Mouse (Mus musculus): ENCODE data around the gene Pbx3. TPM values are rescaled to one million over a fixed set of nuclear protein-coding genes. Genes with fewer than 3 reads are reported as not detected.
A peak's percentile ranks its signal among the peaks of the same experiment; 100 is the strongest.

Pbx3 gene
- polyA plus RNA-seq, 1 experiment from 2014 or later, result 51.2 TPM

DNA sequence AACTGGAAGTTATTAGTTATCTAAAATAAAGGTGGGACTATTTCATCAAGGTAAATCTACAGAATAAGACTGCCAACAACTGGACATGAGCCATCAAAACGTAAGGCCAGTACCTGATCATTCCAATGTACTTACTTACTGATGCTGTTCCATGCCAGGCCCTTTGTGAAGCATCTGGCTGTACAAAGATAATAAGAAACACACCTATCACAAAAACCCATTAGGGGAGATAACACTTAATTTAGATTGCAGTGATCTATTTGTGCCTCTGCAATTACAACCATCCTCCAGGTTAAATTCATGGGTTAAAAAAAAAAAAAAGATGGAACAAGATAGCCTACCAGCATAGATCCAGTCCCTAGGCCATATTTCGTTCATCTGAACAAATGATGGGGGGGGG, 88.7 kb downstream of the Pbx3 start:
- no peak overlapping the region for H3K27ac ChIP-seq (replicated peaks)
- peaks cover 33% of the 10 kb centered on the region for H3K4me1 ChIP-seq
- no peaks in the 10 kb centered on the region for H3K9me3 ChIP-seq
- no peak for ATAC-seq (replicated peaks)
- WGBS, result 85% methylated on average over 2 of the region's 2 CpGs
- H3K9ac ChIP-seq (replicated peaks), result no peak overlapping the region
- H3K36me3 ChIP-seq, result no peaks in the 10 kb centered on the region
- no peak overlapping the region for H3K4me3 ChIP-seq
- H3K27me3 ChIP-seq, result no peaks in the 10 kb centered on the region
- no peak overlapping the region for H3K4me2 ChIP-seq (replicated peaks)

DNA sequence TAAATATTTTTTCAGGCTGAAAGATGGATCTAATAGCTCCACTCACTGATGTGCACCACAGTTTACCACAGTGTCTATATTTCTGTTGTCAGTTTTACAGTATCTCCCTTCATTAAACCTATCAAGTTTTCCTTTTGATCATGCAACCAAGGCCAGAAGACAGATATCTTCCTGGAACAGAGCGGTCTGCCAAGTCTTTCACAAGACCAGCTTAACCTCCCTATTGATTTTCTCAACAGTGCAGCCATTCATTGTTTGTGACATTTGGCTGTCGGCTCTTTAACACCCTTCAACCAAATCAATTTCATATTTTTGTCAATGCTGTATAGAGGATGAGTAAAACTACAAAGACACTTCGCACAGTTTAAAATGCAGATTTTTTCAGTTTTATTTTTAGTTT, 91.9 kb downstream of the Pbx3 start:
- Histone ChIP-seq H3K4me3 (no peak overlapping the region), H3K27me3 (no peaks in the 10 kb centered on the region), H3K4me1 (peaks cover 28% of the 10 kb centered on the region), H3K36me3 (no peaks in the 10 kb centered on the region), H3K9me3 (no peaks in the 10 kb centered on the region), H3K9ac (replicated peaks) (no peak overlapping the region), H3K27ac (replicated peaks) (no peak overlapping the region), H3K4me2 (replicated peaks) (no peak overlapping the region)
- no peak for ATAC-seq (replicated peaks)
- WGBS, result 43% methylated on average over 3 of the region's 3 CpGs

DNA sequence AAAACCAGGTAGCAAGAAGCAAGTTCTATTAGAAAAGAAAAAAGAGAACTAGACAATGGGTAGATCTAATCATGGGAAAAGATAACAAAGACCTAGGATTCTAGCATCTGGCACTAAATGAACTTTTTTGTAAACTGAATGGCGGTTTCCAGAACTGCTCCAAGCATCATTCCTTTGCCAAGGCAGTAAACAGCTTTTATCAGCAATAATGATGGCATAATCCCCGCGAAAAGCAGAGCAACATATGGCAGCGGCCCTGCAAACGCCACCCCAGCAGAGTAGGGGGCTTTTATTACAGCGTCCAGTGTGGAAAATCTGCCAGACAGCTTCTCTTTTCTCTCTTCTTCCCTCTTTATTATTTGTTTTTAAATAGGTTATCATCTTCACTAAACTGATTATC, 93.2 kb downstream of the Pbx3 start:
- no peaks in the 10 kb centered on the region for H3K27me3 ChIP-seq
- H3K9ac ChIP-seq (replicated peaks), result no peak overlapping the region
- peak overlapping the region; percentile 46 for H3K27ac ChIP-seq (replicated peaks)
- H3K36me3 ChIP-seq, result no peaks in the 10 kb centered on the region
- H3K9me3 ChIP-seq, result no peaks in the 10 kb centered on the region
- H3K4me1 ChIP-seq, result peaks cover 33% of the 10 kb centered on the region
- peak overlapping the region; percentile 25; the same call in 1 of the 2 replicates for H3K4me2 ChIP-seq (replicated peaks)
- ATAC-seq (replicated peaks), result peak; percentile 48; the same call in 1 of the 2 replicates
- no peak overlapping the region for H3K4me3 ChIP-seq
- WGBS, result 10% methylated on average over 6 of the region's 6 CpGs

DNA sequence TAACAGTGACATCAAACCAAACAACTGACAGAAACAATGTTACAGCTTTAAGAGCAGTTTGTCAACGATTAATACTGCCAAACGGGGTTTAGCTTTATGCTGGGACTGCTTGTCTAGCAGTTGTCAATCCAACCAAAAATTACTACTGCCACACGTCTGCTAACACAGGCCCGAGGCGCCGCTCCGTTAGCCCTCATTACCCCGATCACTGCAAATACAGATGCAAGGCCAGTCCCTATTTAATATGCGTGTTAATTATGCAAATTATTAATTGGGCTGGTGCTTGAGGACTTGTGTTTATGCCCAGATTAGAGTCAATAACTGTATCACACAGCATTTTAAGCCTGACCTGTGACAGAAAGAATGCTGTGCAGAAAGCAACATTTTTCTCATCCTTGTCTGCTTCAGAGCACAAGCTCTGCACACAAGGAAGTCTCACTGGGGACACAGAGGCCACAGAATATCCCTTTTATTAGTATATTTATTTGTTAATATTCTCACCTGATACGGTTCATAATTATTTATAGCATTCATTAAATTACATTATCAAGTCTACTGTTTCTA, 97.2 kb downstream of the Pbx3 start:
- Histone ChIP-seq H3K4me1 (peaks cover 30% of the 10 kb centered on the region), H3K9ac (replicated peaks) (no peak overlapping the region), H3K9me3 (no peaks in the 10 kb centered on the region), H3K4me3 (no peak overlapping the region), H3K27me3 (no peaks in the 10 kb centered on the region), H3K4me2 (replicated peaks) (no peak overlapping the region), H3K27ac (replicated peaks) (0 out of 2 replicates have a peak overlapping the region, but pooled peaks have one; percentile 1), H3K36me3 (no peaks in the 10 kb centered on the region)
- 25% methylated on average over 10 of the region's 10 CpGs for WGBS
- 0 out of 2 replicates have a peak, but pooled peaks have one; percentile 41 for ATAC-seq (replicated peaks)

DNA sequence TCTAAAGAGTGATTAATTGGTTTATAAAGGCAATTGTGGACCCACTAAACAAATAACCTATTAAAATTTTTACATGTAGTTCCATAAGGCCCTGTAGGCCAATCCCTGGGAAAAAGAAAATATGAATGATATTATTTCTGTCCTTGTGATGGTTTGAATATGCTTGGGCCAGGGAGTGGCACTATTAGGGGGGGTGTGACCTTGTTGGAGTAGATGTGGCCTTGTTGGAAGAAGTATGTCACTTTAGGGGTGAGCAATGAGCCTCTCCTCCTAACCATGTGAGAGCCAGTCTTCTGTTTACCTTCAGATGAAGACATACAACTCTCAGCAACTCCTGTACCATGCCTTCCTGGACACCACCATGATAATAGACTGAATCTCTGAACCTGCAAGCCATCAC, 110.9 kb downstream of the Pbx3 start:
- Histone ChIP-seq H3K4me3 (no peak overlapping the region), H3K36me3 (no peaks in the 10 kb centered on the region), H3K9me3 (no peaks in the 10 kb centered on the region), H3K27me3 (no peaks in the 10 kb centered on the region; the same call in 1 of the 2 replicates), H3K9ac (replicated peaks) (no peak overlapping the region), H3K4me1 (peaks cover 27% of the 10 kb centered on the region), H3K4me2 (replicated peaks) (no peak overlapping the region), H3K27ac (replicated peaks) (no peak overlapping the region)
- ATAC-seq (replicated peaks), result no peak

DNA sequence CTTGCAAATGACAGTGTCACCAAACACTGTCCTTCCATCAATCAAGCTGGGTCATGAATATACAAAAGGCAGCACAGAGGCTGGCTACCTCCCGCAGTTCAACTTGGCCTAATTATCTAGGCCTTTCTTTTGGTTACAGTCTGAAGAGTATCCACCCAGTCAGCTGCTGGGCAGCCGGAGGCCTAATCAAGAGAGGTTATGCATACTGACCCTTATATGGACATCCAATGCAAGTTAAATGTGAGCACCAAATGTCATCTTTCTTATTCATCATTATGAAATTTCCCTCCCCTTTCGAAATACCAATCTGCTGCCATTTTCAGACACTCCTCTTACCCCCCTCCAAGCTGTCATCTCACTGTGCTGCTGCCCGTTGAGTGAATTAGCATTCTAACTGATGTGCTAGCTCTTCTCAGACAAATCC, 112.3 kb downstream of the Pbx3 start:
- WGBS, result 20% methylated on average over 4 of the region's 4 CpGs
- H3K36me3 ChIP-seq, result no peaks in the 10 kb centered on the region
- H3K4me1 ChIP-seq, result peaks cover 39% of the 10 kb centered on the region
- H3K27me3 ChIP-seq, result no peaks in the 10 kb centered on the region; the same call in 1 of the 2 replicates
- H3K9ac ChIP-seq (replicated peaks), result no peak overlapping the region
- no peaks in the 10 kb centered on the region for H3K9me3 ChIP-seq
- H3K4me2 ChIP-seq (replicated peaks), result no peak overlapping the region
- no peak overlapping the region for H3K4me3 ChIP-seq
- ATAC-seq (replicated peaks), result no peak; the same call in 1 of the 2 replicates
- H3K27ac ChIP-seq (replicated peaks), result no peak overlapping the region

DNA sequence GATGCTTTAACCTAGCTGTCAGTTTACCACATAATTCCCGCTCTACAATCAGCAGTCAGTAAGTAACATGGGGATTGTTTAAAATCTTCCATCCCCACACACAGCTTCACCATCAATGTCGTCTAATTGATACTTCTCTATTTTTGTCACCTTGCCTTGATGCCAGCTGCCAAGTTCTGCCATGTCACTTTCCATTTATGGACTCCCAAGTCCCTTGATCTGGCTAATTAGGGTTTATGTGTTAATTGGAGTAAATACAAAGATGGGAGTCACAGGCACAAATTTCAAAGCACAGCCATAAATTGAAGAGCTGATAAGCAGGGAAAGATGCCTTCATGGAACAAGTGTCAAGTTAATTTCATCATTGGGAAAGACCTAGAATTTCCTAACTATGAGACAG, 114.7 kb downstream of the Pbx3 start:
- no peak overlapping the region for H3K4me2 ChIP-seq (replicated peaks)
- H3K27me3 ChIP-seq, result peaks cover 3% of the 10 kb centered on the region; the same call in 1 of the 2 replicates
- no peak overlapping the region for H3K27ac ChIP-seq (replicated peaks)
- peaks cover 56% of the 10 kb centered on the region for H3K4me1 ChIP-seq
- H3K4me3 ChIP-seq, result no peak overlapping the region
- H3K36me3 ChIP-seq, result no peaks in the 10 kb centered on the region
- H3K9me3 ChIP-seq, result no peaks in the 10 kb centered on the region
- WGBS, result 24% methylated on average over 2 of the region's 2 CpGs
- no peak overlapping the region for H3K9ac ChIP-seq (replicated peaks)
- ATAC-seq (replicated peaks), result no peak

DNA sequence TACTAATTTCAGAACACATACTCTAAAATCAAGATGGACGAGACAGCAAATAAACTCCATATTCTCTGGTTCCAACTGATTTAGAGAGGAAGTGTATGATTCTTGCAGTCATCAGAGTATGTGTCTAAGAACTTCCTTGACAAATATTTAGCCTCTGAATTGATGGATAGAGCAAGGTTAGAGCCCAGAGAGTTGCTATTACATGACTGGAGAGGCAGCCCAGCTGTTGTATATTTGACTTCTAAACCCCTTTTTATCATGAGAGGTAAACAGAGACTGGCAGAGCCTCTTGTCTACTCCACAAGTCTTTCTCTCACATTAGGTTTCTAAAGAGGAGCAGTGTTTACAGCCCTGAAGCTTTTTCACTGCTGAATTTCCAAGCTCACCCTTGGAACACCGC, 115.3 kb downstream of the Pbx3 start:
- WGBS, result 75% methylated on average over 2 of the region's 2 CpGs
- peaks cover 62% of the 10 kb centered on the region for H3K4me1 ChIP-seq

DNA sequence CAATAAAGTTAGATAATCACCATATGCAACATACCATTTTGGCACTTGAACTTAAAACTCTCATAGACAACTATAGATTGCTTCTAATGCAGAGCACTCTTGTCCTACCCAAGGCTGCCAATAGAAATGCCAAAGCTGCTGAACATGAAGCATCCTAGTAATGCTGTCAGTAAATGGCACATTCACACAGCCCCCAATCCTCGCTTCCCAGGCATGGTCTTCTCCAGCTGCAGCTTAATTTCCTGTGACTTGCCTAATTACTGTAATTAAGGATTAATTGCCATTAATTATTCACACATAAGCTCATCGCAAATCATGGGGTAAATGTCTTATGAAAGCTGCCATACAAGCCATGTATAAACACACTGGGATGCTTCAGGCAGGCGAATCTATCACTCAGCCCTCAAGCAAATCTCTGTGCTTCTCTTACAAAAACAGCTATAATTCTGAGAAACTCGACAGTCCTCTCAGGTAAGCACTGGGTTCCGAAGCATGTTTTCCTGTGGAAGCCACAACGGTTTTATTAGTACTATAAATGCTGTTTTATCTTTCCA, 116.9 kb downstream of the Pbx3 start:
- peaks cover 66% of the 10 kb centered on the region for H3K4me1 ChIP-seq
- H3K4me3 ChIP-seq, result no peak overlapping the region
- no peaks in the 10 kb centered on the region for H3K36me3 ChIP-seq
- ATAC-seq (replicated peaks), result peak; percentile 81
- no peak overlapping the region for H3K27ac ChIP-seq (replicated peaks)
- H3K4me2 ChIP-seq (replicated peaks), result no peak overlapping the region
- no peak overlapping the region for H3K9ac ChIP-seq (replicated peaks)
- H3K27me3 ChIP-seq, result peaks cover 3% of the 10 kb centered on the region; the same call in 1 of the 2 replicates
- H3K9me3 ChIP-seq, result no peaks in the 10 kb centered on the region
- 44% methylated on average over 6 of the region's 6 CpGs for WGBS

More for the DNA sequence above, 115.3 kb downstream of the Pbx3 start:
- no peak overlapping the region for H3K4me2 ChIP-seq (replicated peaks)
- H3K27me3 ChIP-seq, result peaks cover 3% of the 10 kb centered on the region; the same call in 1 of the 2 replicates
- no peak overlapping the region for H3K9ac ChIP-seq (replicated peaks)
- 0 out of 2 replicates have a peak overlapping the region, but pooled peaks have one; percentile 11 for H3K27ac ChIP-seq (replicated peaks)
- ATAC-seq (replicated peaks), result no peak
- H3K9me3 ChIP-seq, result no peaks in the 10 kb centered on the region
- no peaks in the 10 kb centered on the region for H3K36me3 ChIP-seq
- no peak overlapping the region for H3K4me3 ChIP-seq

DNA sequence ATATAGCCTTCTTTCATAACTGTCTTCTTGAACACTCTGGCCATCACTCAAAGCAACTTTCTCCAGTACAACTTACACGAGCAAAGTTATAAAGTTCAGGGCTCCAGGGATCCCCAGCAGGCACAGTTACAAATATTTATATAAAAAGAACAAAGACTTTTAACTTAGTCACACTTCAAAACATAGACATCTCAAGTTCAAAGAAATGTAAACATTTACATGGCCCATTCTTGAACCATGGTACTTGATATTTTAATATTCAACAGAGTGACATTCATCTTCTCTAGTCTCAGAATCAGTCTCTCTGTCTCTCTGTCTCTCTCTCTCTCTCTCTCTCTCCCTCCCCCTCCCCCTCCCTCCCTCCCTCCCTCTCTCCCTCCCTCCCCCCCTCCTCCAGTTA, 119.3 kb downstream of the Pbx3 start:
- H3K27ac ChIP-seq (replicated peaks), result 0 out of 2 replicates have a peak overlapping the region, but pooled peaks have one; percentile 40
- H3K4me3 ChIP-seq, result no peak overlapping the region
- peaks cover 3% of the 10 kb centered on the region; the same call in 1 of the 2 replicates for H3K27me3 ChIP-seq
- no peaks in the 10 kb centered on the region for H3K36me3 ChIP-seq
- H3K4me1 ChIP-seq, result peaks cover 76% of the 10 kb centered on the region
- H3K4me2 ChIP-seq (replicated peaks), result no peak overlapping the region
- WGBS, result 40% methylated on average over 1 of the region's 1 CpGs
- H3K9ac ChIP-seq (replicated peaks), result no peak overlapping the region
- H3K9me3 ChIP-seq, result no peaks in the 10 kb centered on the region
- ATAC-seq (replicated peaks), result no peak

DNA sequence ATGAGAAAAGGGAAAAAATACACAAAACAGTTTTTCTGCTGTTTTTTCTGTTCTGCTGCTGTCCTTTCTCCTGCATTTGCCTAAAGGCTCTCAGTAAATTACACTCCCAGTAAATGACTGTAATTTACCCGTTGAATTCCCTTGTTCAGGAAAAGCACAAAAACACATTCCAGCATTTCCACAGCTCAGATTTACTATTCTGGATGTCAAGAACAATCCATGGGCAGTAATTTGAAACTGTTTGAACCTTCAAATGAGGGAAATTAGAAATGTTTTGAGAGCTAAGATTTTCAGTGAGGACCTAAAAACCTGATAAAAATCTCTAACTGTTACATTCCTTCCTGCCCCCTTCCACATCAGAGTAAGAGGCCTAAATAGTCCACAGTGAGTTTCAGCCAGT, 119.8 kb downstream of the Pbx3 start:
- H3K4me1 ChIP-seq, result peaks cover 75% of the 10 kb centered on the region
- no peak overlapping the region for H3K9ac ChIP-seq (replicated peaks)
- peak overlapping the region; percentile 40 for H3K27ac ChIP-seq (replicated peaks)
- H3K36me3 ChIP-seq, result no peaks in the 10 kb centered on the region
- no peak for ATAC-seq (replicated peaks)
- 11% methylated on average over 1 of the region's 1 CpGs for WGBS
- H3K4me3 ChIP-seq, result no peak overlapping the region
- no peak overlapping the region for H3K4me2 ChIP-seq (replicated peaks)
- no peaks in the 10 kb centered on the region for H3K9me3 ChIP-seq
- H3K27me3 ChIP-seq, result peaks cover 3% of the 10 kb centered on the region; the same call in 1 of the 2 replicates

DNA sequence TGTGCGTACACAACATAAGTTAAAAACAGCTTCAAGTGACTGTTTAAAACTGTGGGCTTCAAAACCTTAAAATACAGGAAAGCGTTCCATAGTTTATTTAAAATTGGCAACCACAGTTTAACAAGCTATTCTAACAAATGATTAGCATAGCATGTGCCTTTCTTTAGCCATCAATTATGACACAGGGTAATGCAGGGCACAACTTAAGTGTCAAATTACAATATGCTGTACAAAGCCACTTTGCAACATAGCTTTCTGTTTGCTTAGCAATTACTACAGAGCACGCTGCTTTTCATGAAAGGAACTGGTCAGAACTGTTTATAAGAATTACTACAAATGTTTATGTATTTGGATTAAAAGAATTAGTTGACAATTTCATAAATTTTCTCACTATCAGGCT, 120.7 kb downstream of the Pbx3 start:
- Histone ChIP-seq H3K9me3 (no peaks in the 10 kb centered on the region), H3K4me3 (no peak overlapping the region), H3K27me3 (peaks cover 3% of the 10 kb centered on the region; the same call in 1 of the 2 replicates), H3K36me3 (no peaks in the 10 kb centered on the region), H3K4me1 (peaks cover 68% of the 10 kb centered on the region), H3K9ac (replicated peaks) (no peak overlapping the region), H3K4me2 (replicated peaks) (no peak overlapping the region), H3K27ac (replicated peaks) (no peak overlapping the region)
- 35% methylated on average over 3 of the region's 3 CpGs for WGBS
- ATAC-seq (replicated peaks), result no peak
